Mouse (Mus musculus) C2C12 (cell line): ENCODE measurements around the gene Emid1. TPM values are rescaled to one million over a fixed set of nuclear protein-coding genes. Genes with fewer than 3 reads are reported as not detected.

ENCODE experiments used
- H3K27me3 ChIP-seq: one replicate; pipeline ENCODE4 v1.6.1; 2011; ENCODE audit not compliant: control insufficient read depth, insufficient read depth, insufficient read length
- H3K36me3 ChIP-seq: one replicate; pipeline ENCODE4 v1.6.1; 2011; ENCODE audit not compliant: control insufficient read depth, insufficient read depth
- H3K4me3 ChIP-seq: one replicate; pipeline ENCODE4 v1.5.1; 2011; ENCODE audit warnings: mild to moderate bottlenecking, control low read depth; ENCODE audit not compliant: poor library complexity, insufficient read depth, severe bottlenecking
- H3K79me2 ChIP-seq: one replicate; pipeline ENCODE4 v1.6.1; 2011; ENCODE audit not compliant: control insufficient read depth, insufficient read depth
- H3K79me3 ChIP-seq: one replicate; pipeline ENCODE4 v1.6.1; 2011; ENCODE audit warnings: low read depth, control low read depth
- H3ac ChIP-seq: one replicate; pipeline ENCODE3; 2011; ENCODE audit warnings: low read depth; ENCODE audit not compliant: control insufficient read depth, insufficient read length
- CEBPB ChIP-seq: IDR thresholded peaks from one replicate; pipeline ENCODE4 v1.6.1; 2011; ENCODE audit warnings: low read depth, mild to moderate bottlenecking, control low read depth, moderate library complexity
- CTCF ChIP-seq: IDR thresholded peaks from one replicate; pipeline ENCODE4 v1.5.1; 2011; ENCODE audit not compliant: control insufficient read depth, insufficient read depth, insufficient read length
- FOSL1 ChIP-seq: IDR thresholded peaks from one replicate; pipeline ENCODE4 v1.8.0; 2011; ENCODE audit warnings: mild to moderate bottlenecking, low read length; ENCODE audit not compliant: poor library complexity, insufficient read depth, severe bottlenecking
- MAX ChIP-seq: IDR thresholded peaks from one replicate; pipeline ENCODE4 v1.6.1; 2011; ENCODE audit warnings: mild to moderate bottlenecking, control low read depth
- MYOD1 ChIP-seq: IDR thresholded peaks from one replicate; pipeline ENCODE4 v1.6.1; 2011; ENCODE audit warnings: low read depth; ENCODE audit not compliant: control insufficient read depth, insufficient read length
- MYOG ChIP-seq: IDR thresholded peaks from one replicate; pipeline ENCODE4 v1.6.1; 2011; ENCODE audit not compliant: control insufficient read depth, insufficient read length; ENCODE audit errors: extremely low read depth
- USF1 ChIP-seq: IDR thresholded peaks from one replicate; pipeline ENCODE4 v1.6.1; 2011; ENCODE audit warnings: low read depth, mild to moderate bottlenecking, control low read depth, moderate library complexity
- polyA plus RNA-seq: library from polyadenylated mRNA; unstranded; fragments of >200 nt; fragmentation: generic; extraction: Trizol; gene quantifications from one replicate; pipeline ENCODE4 v1.2.1, GENCODE M21; 2012; ENCODE audit warnings: missing spikeins

Gene Emid1
- polyA plus RNA-seq, 1 experiment = 0.02 TPM

DNA sequence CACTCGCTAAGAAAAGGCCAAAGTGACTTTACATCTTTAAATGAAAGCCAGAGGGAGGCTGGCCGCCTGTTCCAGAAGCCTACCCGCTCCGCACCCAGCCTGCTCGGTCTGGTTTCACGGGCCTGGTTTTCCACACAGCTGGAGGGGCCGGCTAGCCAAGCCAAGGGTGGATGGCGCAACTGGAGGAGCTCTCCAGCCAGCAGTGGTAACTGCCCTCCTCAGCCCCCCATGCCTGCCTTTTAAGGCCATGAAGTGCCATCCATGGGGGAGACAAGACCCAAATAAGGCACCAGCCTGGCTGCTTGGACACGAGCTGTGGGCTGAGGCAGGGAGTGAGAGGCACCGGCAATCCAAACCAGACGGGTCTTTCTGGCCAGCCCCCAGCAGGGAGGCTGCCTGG lies 16.1 kb downstream of the Emid1 start:
- H3K36me3 ChIP-seq = no peaks in the 10 kb centered on the region
- no peaks in the 10 kb centered on the region for H3K79me3 ChIP-seq
- H3K27me3 ChIP-seq = peaks cover 39% of the 10 kb centered on the region
- H3K79me2 ChIP-seq = no peaks in the 10 kb centered on the region
- H3K4me3 ChIP-seq = no peak overlapping the region
- H3ac ChIP-seq = no peak overlapping the region
- TF ChIP-seq MYOD1 (no peak), USF1 (no peak), CTCF (no peak), CEBPB (no peak), MYOG (no peak), MAX (no peak), FOSL1 (no peak)

DNA sequence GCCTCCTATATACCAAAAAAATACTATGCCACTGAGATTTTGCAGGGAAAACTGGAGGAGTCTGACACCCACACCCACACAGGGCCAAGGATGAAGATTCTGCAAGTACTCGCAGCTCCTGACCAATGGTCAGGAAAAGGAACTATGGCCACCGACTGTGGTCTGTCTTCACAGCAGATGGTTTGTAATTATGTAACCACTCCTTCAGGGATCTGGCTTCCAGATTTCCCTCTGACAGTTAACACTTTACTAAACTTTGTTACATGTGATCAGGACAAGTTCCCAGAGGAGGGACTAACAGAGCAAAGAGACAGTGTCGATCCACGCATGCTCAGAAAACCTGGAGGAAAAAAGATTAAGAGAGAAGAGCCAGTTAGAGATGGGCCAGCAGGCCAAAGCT lies 19.3 kb downstream of the Emid1 start:
- Histone ChIP-seq H3K79me3 (no peaks in the 10 kb centered on the region), H3K4me3 (no peak overlapping the region), H3ac (no peak overlapping the region), H3K79me2 (no peaks in the 10 kb centered on the region), H3K27me3 (peaks cover 26% of the 10 kb centered on the region), H3K36me3 (no peaks in the 10 kb centered on the region)
- TF ChIP-seq USF1 = no peak
- TF ChIP-seq MAX = no peak
- no peak for TF ChIP-seq CEBPB
- no peak for TF ChIP-seq MYOG

- Histone ChIP-seq H3K36me3 (no peaks in the 10 kb centered on the region), H3K4me3 (no peak overlapping the region), H3ac (no peak overlapping the region), H3K79me3 (no peaks in the 10 kb centered on the region), H3K79me2 (no peaks in the 10 kb centered on the region), H3K27me3 (peaks cover 10% of the 10 kb centered on the region)
- TF ChIP-seq MYOD1 (no peak), FOSL1 (no peak), MAX (no peak), CEBPB (no peak), USF1 (no peak), MYOG (no peak), CTCF (no peak)
These were observed 21.9 kb downstream of the Emid1 start for GRCm38 (mm10) chr11:5130111-5130665.

- peaks cover 2% of the 10 kb centered on the region for H3K27me3 ChIP-seq
- TF ChIP-seq USF1 = no peak
- TF ChIP-seq MYOD1 = no peak
- TF ChIP-seq CEBPB = no peak
- TF ChIP-seq MAX = no peak
- TF ChIP-seq FOSL1 = no peak
- no peak for TF ChIP-seq CTCF
These were observed 23.0 kb downstream of the Emid1 start for GRCm38 (mm10) chr11:5129035-5129480.

GRCm38 (mm10) chr11:5125713-5126112 lies 26.3 kb downstream of the Emid1 start:
- H3K27me3 ChIP-seq = no peaks in the 10 kb centered on the region
- no peak overlapping the region for H3ac ChIP-seq
- H3K4me3 ChIP-seq = no peak overlapping the region
- H3K36me3 ChIP-seq = no peaks in the 10 kb centered on the region
- no peaks in the 10 kb centered on the region for H3K79me3 ChIP-seq
- no peak for TF ChIP-seq CTCF
- TF ChIP-seq CEBPB = peak; percentile 71
- H3K79me2 ChIP-seq = no peaks in the 10 kb centered on the region

More at GRCm38 (mm10) chr11:5129035-5129480, 23.0 kb downstream of the Emid1 start:
- Histone ChIP-seq H3K79me3 (no peaks in the 10 kb centered on the region), H3ac (no peak overlapping the region), H3K36me3 (no peaks in the 10 kb centered on the region), H3K79me2 (no peaks in the 10 kb centered on the region), H3K4me3 (no peak overlapping the region)

DNA sequence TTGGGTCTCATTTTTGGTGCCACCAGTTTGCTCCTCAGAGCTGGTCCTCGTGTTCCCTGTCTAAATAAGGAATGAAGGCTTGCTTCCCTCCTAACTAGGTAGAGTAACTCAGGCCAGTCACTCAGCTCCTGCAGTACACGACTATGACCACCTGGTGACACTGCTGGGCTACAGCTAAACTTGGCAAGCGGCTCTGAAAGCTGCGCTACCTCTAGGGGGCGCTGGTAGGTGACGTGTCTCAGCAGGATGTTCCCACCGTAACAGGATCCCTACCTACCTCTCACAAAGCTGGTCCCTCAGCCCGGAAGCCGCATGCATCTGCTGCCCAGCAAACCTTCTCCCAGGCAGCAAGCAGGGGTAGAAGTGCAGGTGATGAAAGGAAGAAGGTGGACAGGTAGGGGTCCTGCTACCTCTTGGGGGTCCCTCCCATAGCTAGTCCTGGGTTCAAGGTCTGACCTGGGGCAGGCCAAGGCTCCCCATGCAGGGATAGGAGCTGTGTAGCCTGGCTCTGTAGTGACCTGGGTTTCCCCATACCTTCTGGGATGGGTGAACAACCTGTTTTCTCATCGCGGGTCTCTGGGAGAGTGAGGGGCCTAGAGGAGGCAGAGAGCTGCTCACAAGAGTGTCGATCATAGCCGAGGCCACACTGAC lies 37.0 kb downstream of the Emid1 start:
- H3K27me3 ChIP-seq = peaks cover 7% of the 10 kb centered on the region

More for the DNA sequence above, 37.0 kb downstream of the Emid1 start:
- H3K79me2 ChIP-seq = no peaks in the 10 kb centered on the region
- H3K36me3 ChIP-seq = no peaks in the 10 kb centered on the region
- TF ChIP-seq MAX = peak; percentile 43
- TF ChIP-seq CEBPB = no peak
- TF ChIP-seq USF1 = no peak
- TF ChIP-seq FOSL1 = no peak
- TF ChIP-seq MYOG = no peak
- peak; percentile 100 for TF ChIP-seq CTCF
- H3K4me3 ChIP-seq = no peak overlapping the region
- H3K79me3 ChIP-seq = no peaks in the 10 kb centered on the region
- H3ac ChIP-seq = no peak overlapping the region
